Mouse (Mus musculus) lung, adult 10 weeks (tissue): ENCODE measurements around the gene Gm10192. TPM values are rescaled to one million over a fixed set of nuclear protein-coding genes. Genes with fewer than 3 reads are reported as not detected.

Experiments used
- polyA plus RNA-seq: library from polyadenylated mRNA; stranded (reverse); fragments of 350-450 nt; fragmentation: Illumina TruSeq; extraction: RNeasy Lipid Tissue Mini Kit (QIAGEN cat#74804); gene quantifications from one replicate; pipeline ENCODE4 v1.2.3, GENCODE M21; 2014; ENCODE audit warnings: low read depth, low replicate concordance; ENCODE audit not compliant: insufficient read depth

Gm10192 gene
- not detected for polyA plus RNA-seq

DNA sequence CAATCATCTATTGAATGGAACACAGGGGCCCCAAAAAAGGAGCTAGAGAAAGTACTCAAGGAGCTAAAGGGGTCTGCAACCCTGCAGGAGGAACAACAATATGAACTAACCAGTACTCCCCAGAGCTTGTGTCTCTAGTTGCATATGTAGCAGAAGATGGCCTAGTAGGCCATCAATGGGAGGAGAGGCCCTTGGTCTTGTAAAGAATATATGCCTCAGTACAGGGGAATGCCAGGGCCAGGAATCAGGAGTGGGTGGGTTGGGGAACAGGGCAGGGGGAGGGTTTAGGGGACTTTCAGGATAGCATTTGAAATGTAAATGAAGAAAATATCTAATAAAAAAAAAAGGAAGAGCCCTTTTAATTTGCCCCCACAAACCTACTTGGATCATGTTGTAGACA is at the start of gene Gm10192:
Gene Gm10192 (minus strand): TSS at position 101 of the 400 bp plus-strand sequence.

